ENCODE assay signal across 11 mouse cellular contexts in genomic region chr16:76183105-76183504, GRCm38 (mm10).
DNase-seq lines count a peak whose midpoint lies in the region; ATAC-seq and TF ChIP-seq lines count a peak whose summit lies in the region.
"Had no signal": no experiment of that assay in that cellular context is flagged by ENCODE, and none has a peak within 500 bp of the region (broad histone marks: within the 10 kb centered on the region; RNA-seq: fewer than 3 reads in every experiment).

No protein-coding gene starts in this region.

- no peak overlapping the region for H3K9ac ChIP-seq in lung, embryonic 16.5 days (ENCODE audit: low read length)
- H3K9ac ChIP-seq in embryonic facial prominence, embryonic 15.5 days: no peak overlapping the region
- H3K9ac ChIP-seq: hindbrain, embryonic 12.5 days had no signal

- H3K4me3 ChIP-seq in lung, embryonic 16.5 days (ENCODE audit: low read length): no peak overlapping the region
- H3K4me3 ChIP-seq in lung, adult 2 months (replicated peaks; ENCODE audit: extremely low read depth, low read depth, low read length): no peak overlapping the region
- no peak overlapping the region for H3K4me3 ChIP-seq in embryonic facial prominence, embryonic 15.5 days (replicated peaks)
- H3K4me3 ChIP-seq: hindbrain, embryonic 12.5 days; megakaryocyte, embryonic 14.5 days had no signal

- no peaks in the 10 kb centered on the region; the same call in 1 of the 2 replicates for H3K4me1 ChIP-seq in lung, embryonic 16.5 days (replicated peaks; ENCODE audit: control insufficient read depth, insufficient read depth, low read length)
- no peaks in the 10 kb centered on the region for H3K4me1 ChIP-seq in lung, adult 2 months (ENCODE audit: control insufficient read depth, insufficient read depth, low read length)
- no peaks in the 10 kb centered on the region for H3K4me1 ChIP-seq in embryonic facial prominence, embryonic 15.5 days
- H3K4me1 ChIP-seq: hindbrain, embryonic 12.5 days; megakaryocyte, embryonic 14.5 days had no signal

- TF ChIP-seq CTCF in lung, adult 2 months (IDR thresholded peaks at IDR 0.05; ENCODE audit: insufficient read depth, low read length): no peak

- H3K9me3 ChIP-seq in lung, embryonic 16.5 days (ENCODE audit: control insufficient read depth, low read length): no peaks in the 10 kb centered on the region
- no peaks in the 10 kb centered on the region for H3K9me3 ChIP-seq in embryonic facial prominence, embryonic 15.5 days (replicated peaks)
- H3K9me3 ChIP-seq: hindbrain, embryonic 12.5 days; megakaryocyte, embryonic 14.5 days had no signal

- 20% methylated on average over 3 of the region's 3 CpGs for WGBS in lung, embryonic 16.5 days
- 34% methylated on average over 3 of the region's 3 CpGs for WGBS in lung, adult 2 months
- 6% methylated on average over 3 of the region's 3 CpGs for WGBS in embryonic facial prominence, embryonic 15.5 days

- no peaks in the 10 kb centered on the region for H3K27me3 ChIP-seq in lung, embryonic 16.5 days (ENCODE audit: control insufficient read depth, insufficient read depth, low read depth, low read length)
- no peaks in the 10 kb centered on the region for H3K27me3 ChIP-seq in embryonic facial prominence, embryonic 15.5 days
- H3K27me3 ChIP-seq: hindbrain, embryonic 12.5 days; megakaryocyte, embryonic 14.5 days had no signal

- TF ChIP-seq POLR2A in lung, adult 2 months (IDR thresholded peaks at IDR 0.05; ENCODE audit: borderline replicate concordance, extremely low read depth, low read depth, low read length): no peak

- no peak overlapping the region for H3K4me2 ChIP-seq in lung, embryonic 16.5 days (ENCODE audit: low read depth, low read length)
- no peak overlapping the region for H3K4me2 ChIP-seq in embryonic facial prominence, embryonic 15.5 days (replicated peaks)
- H3K4me2 ChIP-seq: hindbrain, embryonic 12.5 days had no signal

- no peaks in the 10 kb centered on the region for H3K36me3 ChIP-seq in lung, embryonic 16.5 days (ENCODE audit: control insufficient read depth, insufficient read depth, low read length)
- H3K36me3 ChIP-seq in embryonic facial prominence, embryonic 15.5 days: no peaks in the 10 kb centered on the region
- H3K36me3 ChIP-seq: hindbrain, embryonic 12.5 days had no signal

- intact Hi-C loops in heart, postnatal 25 days (cut with DNase I): no loop called here

- no peak overlapping the region for H3K27ac ChIP-seq in lung, embryonic 16.5 days (ENCODE audit: low read length)
- H3K27ac ChIP-seq in embryonic facial prominence, embryonic 15.5 days (replicated peaks): no peak overlapping the region
- H3K27ac ChIP-seq: hindbrain, embryonic 12.5 days had no signal

- peak; percentile 85 for ATAC-seq in lung, embryonic 16.5 days (ENCODE audit: low read depth)
- ATAC-seq in embryonic facial prominence, embryonic 15.5 days (ENCODE audit: insufficient number of reproducible peaks, low FRiP score, low TSS enrichment, low read depth): peak; percentile 43; the same call in 1 of the 2 replicates

- peak; percentile 31 for DNase-seq in heart, adult 8-10 months (ENCODE audit: low spot score)
- no peak for DNase-seq in heart, postnatal 25 days (ENCODE audit: low spot score)
- DNase-seq in lung, adult 2 months: no peak
- DNase-seq in lung, postnatal 36 days: peak; percentile 14
- no peak for DNase-seq in yolk sac, embryonic 10.5 days (ENCODE audit: low spot score)
- no peak for DNase-seq in left cerebral cortex, adult 18-20 months (ENCODE audit: low spot score in 2 of 2)
- DNase-seq: thymus, postnatal 25 days had no signal

Comparison
In these comparisons a context has a peak if more than half of its experiments do, and no peak if none do; other contexts are left out.
1. DNase-seq: peak in heart, adult 8-10 months (single experiment) and lung, postnatal 36 days (single experiment); none in heart, postnatal 25 days (single experiment), lung, adult 2 months (single experiment), yolk sac, embryonic 10.5 days (single experiment) and left cerebral cortex, adult 18-20 months (0 of 2).